Mouse (Mus musculus) heart, embryonic 14.5 days (tissue): ENCODE measurements around the gene Iars2. TPM values are rescaled to one million over a fixed set of nuclear protein-coding genes. Genes with fewer than 3 reads are reported as not detected.
A peak's percentile ranks its signal among the peaks of the same experiment; 100 is the strongest.

Source experiments
- ATAC-seq: fragments of 200-750 bp; cut with Nextera tagmentation; 2 replicates; pipeline ENCODE4 v1.8.0; 2017; ENCODE audit warnings: low read depth, moderate TSS enrichment; ENCODE audit not compliant: insufficient number of reproducible peaks, insufficient read depth, low FRiP score
- H3K27ac ChIP-seq, 2 experiments: fragments of 200-500 bp in 1 of 2; fragments of 300-500 bp in 1 of 2; sonication (generic) in 1 of 2; replicated peaks in 1 of 2; 2 replicates each; pipeline ENCODE4 v1.5.1; 2012 to 2014; ENCODE audit warnings: low read depth in 2 of 2, low read length in 2 of 2, control low read depth in 1 of 2, mild to moderate bottlenecking in 1 of 2, mixed read lengths in 1 of 2; ENCODE audit not compliant: control insufficient read depth in 1 of 2, insufficient read depth in 1 of 2
- H3K27me3 ChIP-seq: fragments of 300-500 bp; sonication (generic); 2 replicates; pipeline ENCODE4 v1.6.1; 2014; ENCODE audit warnings: mild to moderate bottlenecking, low read length, control low read depth; ENCODE audit not compliant: control insufficient read depth, insufficient read depth
- H3K36me3 ChIP-seq: fragments of 300-500 bp; sonication (generic); 2 replicates; pipeline ENCODE4 v1.6.1; 2014; ENCODE audit warnings: mild to moderate bottlenecking, control low read depth, low read length, mixed read lengths; ENCODE audit not compliant: control insufficient read depth, insufficient read depth
- H3K4me1 ChIP-seq, 2 experiments: fragments of 200-500 bp in 1 of 2; fragments of 300-500 bp in 1 of 2; sonication (generic) in 1 of 2; 2 replicates each; pipeline ENCODE4 v1.6.1; 2012 to 2014; ENCODE audit warnings: low read length in 2 of 2, control low read depth in 1 of 2, mixed read lengths in 1 of 2; ENCODE audit not compliant: control insufficient read depth in 2 of 2, insufficient read depth in 2 of 2
- H3K4me2 ChIP-seq: fragments of 300-500 bp; sonication (generic); 2 replicates; pipeline ENCODE4 v1.6.1; 2014; ENCODE audit warnings: mild to moderate bottlenecking, low read length
- H3K4me3 ChIP-seq, 2 experiments: fragments of 200-500 bp in 1 of 2; fragments of 300-500 bp in 1 of 2; sonication (generic) in 1 of 2; 2 replicates each; pipeline ENCODE4 v1.5.1; 2012 to 2014; ENCODE audit warnings: low read length in 2 of 2, mild to moderate bottlenecking in 2 of 2, control low read depth in 1 of 2, low read depth in 1 of 2, moderate library complexity in 1 of 2; ENCODE audit not compliant: control insufficient read depth in 1 of 2, insufficient read depth in 1 of 2
- H3K9ac ChIP-seq: fragments of 300-500 bp; sonication (generic); 2 replicates; pipeline ENCODE4 v1.6.1; 2014; ENCODE audit warnings: mild to moderate bottlenecking, low read length
- H3K9me3 ChIP-seq: fragments of 300-500 bp; sonication (generic); 2 replicates; pipeline ENCODE4 v1.6.1; 2016; ENCODE audit warnings: low read length, control low read depth; ENCODE audit not compliant: control insufficient read depth
- WGBS: fragments of 180-500 bp; shearing (Covaris S2); extraction: QIAGEN DNeasy Blood & Tissue Kit; methylation state at CpG from one replicate; pipeline ENCODE4 v1.1.7; 2014; 5-methylcytosine and 5-hydroxymethylcytosine counted together
- polyA plus RNA-seq: library from polyadenylated mRNA; unstranded; fragments of >200 nt; fragmentation: Nextera tagmentation; extraction: Ambion mirVana; gene quantifications from 2 replicates; pipeline ENCODE4 v1.2.1, GENCODE M21; 2014

The Iars2 gene
- polyA plus RNA-seq, 1 experiment from 2014 or later: 43.9 TPM

DNA sequence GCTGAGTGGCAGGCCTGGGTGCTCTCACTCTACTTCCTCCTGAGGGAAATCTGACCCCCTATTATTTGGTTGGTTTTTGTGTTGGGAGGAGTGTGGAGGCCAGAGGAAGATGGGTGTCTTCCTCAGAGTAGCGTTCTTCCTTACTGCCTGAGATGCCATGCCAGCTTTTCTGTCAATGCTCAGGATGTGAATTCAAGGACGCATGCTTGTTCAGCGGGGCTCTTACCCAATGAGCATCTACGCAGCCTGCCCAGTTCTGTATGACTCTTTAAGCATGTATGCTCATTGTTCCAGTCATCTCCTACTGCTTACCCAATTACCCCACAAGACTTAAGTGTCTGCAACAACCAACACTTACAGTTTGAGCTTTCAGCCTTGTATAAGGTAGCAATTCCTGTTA lies 48.6 kb downstream of the Iars2 start:
- Histone ChIP-seq H3K36me3 (peaks cover 86% of the 10 kb centered on the region), H3K4me1 (peaks cover 7 to 19% of the 10 kb centered on the region in 2 experiments), H3K4me2 (no peak overlapping the region), H3K9ac (no peak overlapping the region), H3K4me3 (no peak overlapping the region), H3K27ac (no peak overlapping the region), H3K27me3 (no peaks in the 10 kb centered on the region), H3K9me3 (no peaks in the 10 kb centered on the region)
- 95% methylated on average over 4 of the region's 4 CpGs for WGBS
- ATAC-seq: no peak

DNA sequence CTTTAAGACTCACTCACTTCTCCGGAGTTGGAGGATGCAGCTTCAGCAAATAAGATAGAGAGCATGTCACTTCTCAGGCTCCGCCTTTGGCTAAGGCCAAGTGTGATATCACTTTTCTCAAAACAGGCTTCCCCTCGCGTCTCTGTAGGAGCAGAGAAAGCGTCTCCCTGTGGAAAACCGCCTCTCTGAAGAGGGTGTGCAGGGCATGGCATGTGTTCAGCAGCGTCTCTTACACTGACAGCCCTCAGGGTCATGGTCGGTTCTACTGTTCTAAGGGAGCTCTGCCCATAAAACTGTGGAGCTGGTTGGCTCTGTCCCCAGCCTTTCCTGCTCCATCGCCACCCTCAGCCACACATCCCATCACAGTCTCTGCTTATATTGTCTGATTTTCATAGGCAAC lies 49.9 kb downstream of the Iars2 start:
- H3K4me1 ChIP-seq: peaks cover 3 to 8% of the 10 kb centered on the region in 2 experiments; a peak in 3 of 4 replicates
- H3K36me3 ChIP-seq: peaks cover 88% of the 10 kb centered on the region
- no peak overlapping the region for H3K27ac ChIP-seq
- 51% methylated on average over 9 of the region's 9 CpGs for WGBS
- H3K27me3 ChIP-seq: no peaks in the 10 kb centered on the region
- no peak overlapping the region for H3K9ac ChIP-seq
- no peak overlapping the region for H3K4me3 ChIP-seq
- no peaks in the 10 kb centered on the region for H3K9me3 ChIP-seq
- H3K4me2 ChIP-seq: no peak overlapping the region
- ATAC-seq: no peak

DNA sequence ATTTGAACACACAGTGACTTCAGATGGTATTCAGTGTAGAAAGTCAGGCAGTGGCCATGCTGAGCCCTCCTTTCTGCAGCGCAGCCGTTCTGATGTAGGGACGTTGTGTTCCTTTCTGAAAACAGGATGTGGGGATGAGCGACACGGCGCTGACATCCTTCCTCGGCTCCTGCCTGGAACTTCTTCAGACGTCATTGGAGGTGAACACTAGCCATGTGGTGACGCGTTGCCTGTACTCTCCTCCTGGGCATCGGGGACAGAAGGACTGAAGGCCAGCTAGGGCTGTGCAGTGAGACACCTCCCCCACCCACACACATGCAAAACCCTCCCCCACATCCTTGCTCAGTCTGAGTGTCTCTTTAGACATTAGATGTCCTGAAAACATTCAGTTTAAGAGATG lies 52.2 kb downstream of the Iars2 start:
- Histone ChIP-seq H3K27me3 (no peaks in the 10 kb centered on the region), H3K27ac (no peak overlapping the region), H3K9me3 (no peaks in the 10 kb centered on the region), H3K4me1 (peaks cover 2 to 4% of the 10 kb centered on the region in 2 experiments; a peak in 2 of 4 replicates), H3K4me3 (no peak overlapping the region), H3K4me2 (no peak overlapping the region), H3K9ac (no peak overlapping the region), H3K36me3 (peaks cover 80% of the 10 kb centered on the region)
- WGBS: 56% methylated on average over 11 of the region's 11 CpGs
- no peak for ATAC-seq

DNA sequence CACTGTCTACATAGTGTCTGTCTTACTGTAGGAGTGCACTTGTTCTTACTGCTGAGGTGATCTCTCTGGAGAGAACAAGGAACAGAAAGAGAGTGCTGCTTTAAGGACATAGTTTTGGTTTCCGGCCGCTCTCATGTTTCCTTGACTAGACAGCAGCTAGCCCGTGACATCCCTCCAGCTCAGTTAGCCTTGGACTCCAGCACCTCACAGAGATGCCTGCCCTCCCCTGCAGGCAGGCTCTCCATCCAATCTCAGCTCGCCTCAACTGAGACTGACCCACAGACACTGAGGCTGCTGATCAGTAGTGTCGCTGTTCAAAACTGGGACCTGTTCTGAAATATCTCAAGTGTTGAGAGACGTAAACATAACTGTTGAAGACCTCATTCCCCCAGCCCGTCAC lies 53.2 kb downstream of the Iars2 start:
- H3K9ac ChIP-seq: no peak overlapping the region
- no peaks in the 10 kb centered on the region for H3K9me3 ChIP-seq
- H3K36me3 ChIP-seq: peaks cover 81% of the 10 kb centered on the region
- ATAC-seq: no peak
- 67% methylated on average over 7 of the region's 7 CpGs for WGBS
- no peak overlapping the region for H3K4me2 ChIP-seq
- no peaks in the 10 kb centered on the region for H3K27me3 ChIP-seq
- peaks cover 2 to 4% of the 10 kb centered on the region in 2 experiments; a peak in 2 of 4 replicates for H3K4me1 ChIP-seq
- no peak overlapping the region for H3K4me3 ChIP-seq
- H3K27ac ChIP-seq: no peak overlapping the region

DNA sequence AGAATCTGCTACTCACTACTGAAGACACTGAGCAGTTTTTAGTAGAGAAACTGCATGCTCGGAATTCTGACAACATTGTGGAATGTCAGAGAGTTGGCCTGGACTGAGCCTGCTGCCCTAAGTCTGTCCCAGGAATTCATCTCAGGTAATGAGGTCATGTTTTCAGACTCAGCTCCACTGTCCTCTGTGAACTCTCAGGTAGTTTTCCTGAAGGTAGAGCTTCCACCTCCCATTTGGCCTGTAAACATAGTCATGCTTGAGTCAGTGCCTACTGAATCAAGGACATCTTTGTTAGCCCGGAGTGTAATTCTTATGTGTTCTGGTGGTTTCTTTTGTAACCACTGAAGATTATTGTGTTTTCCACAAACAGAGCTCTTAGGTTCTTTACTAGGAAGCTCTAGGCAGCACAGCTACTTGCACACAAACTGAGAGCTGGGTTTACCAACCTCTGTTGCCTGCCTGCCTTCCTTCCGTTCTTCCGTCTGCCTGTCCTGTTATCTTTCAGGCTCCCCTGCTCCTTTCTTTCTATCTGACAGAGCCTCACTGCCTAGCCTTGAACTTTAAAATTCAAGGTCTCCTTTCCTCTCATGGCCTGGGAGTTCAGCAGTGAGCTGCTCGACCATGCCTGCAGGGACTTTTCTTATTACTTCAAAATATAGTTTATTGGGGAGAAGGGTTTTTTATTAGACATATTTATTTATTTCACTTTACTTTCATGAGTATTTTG lies 54.2 kb downstream of the Iars2 start:
- H3K27me3 ChIP-seq: no peaks in the 10 kb centered on the region

DNA sequence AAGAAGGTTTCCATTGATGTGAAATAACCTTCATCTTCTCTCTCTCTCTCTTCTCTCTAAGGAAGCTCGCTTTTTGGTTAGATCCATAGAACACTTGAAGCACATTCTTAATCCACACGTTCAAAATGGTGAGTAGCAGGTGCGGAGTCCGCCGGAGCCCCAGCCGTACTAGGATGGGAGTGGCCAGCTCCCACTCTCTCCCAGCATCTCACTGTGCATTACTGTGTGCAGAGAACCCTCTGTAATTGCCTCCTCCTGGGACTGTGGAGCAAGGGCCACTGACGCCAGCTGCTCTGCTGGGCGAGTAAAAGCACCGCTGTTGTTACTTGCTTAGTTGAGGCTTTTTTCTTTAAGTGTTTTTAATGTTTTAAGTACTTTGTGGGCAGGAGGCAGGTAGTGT lies 57.8 kb downstream of the Iars2 start:
- no peak overlapping the region for H3K4me2 ChIP-seq
- H3K4me3 ChIP-seq: no peak overlapping the region
- peaks cover 0 to 2% of the 10 kb centered on the region in 2 experiments; a peak in 2 of 4 replicates for H3K4me1 ChIP-seq
- H3K9ac ChIP-seq: no peak overlapping the region
- 94% methylated on average over 9 of the region's 9 CpGs for WGBS
- H3K27ac ChIP-seq: no peak overlapping the region
- H3K27me3 ChIP-seq: no peaks in the 10 kb centered on the region
- ATAC-seq: no peak
- no peaks in the 10 kb centered on the region for H3K9me3 ChIP-seq
- H3K36me3 ChIP-seq: peaks cover 65% of the 10 kb centered on the region

More for the DNA sequence above, 54.2 kb downstream of the Iars2 start:
- H3K36me3 ChIP-seq: peaks cover 77% of the 10 kb centered on the region
- no peak overlapping the region for H3K9ac ChIP-seq
- peaks cover 2 to 4% of the 10 kb centered on the region in 2 experiments; a peak in 2 of 4 replicates for H3K4me1 ChIP-seq
- ATAC-seq: no peak
- H3K27ac ChIP-seq: peak overlapping the region; percentile 1 to 27; a peak in 1 of 4 replicates
- no peaks in the 10 kb centered on the region for H3K9me3 ChIP-seq
- no peak overlapping the region for H3K4me3 ChIP-seq
- no peak overlapping the region for H3K4me2 ChIP-seq
- 63% methylated on average over 5 of the region's 5 CpGs for WGBS

DNA sequence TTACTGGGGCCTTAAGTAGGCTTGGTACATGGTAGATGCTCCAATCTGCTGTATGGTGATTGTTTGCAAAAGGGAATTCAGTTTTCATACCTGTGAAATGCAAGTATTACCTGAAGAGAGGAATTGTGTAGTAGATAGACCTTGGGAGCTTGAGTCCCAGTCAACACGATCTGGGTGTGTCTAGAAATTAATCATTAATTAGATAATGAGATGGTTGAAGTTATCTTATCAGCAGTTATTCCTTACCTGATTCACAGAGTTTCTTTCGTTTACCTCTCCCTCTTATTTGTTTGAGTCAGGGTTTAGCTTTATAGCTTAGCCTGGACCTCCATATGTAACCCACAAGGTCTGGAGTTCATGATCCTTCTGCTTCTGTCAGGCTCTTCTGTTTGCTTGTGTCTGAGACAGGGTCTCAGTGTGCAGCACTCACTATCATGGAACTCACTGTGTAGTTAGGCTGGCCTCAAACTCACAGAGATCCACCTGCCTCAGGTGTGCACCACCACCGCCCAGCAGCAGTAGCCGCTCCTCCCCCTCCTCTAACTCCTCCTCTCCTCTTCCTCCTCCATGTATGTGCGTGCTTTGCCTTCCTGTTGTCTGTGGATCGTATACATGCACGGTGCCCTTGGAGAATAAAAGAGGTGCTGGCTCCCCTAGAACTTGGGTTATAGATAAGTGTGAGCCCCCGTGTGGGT lies 58.6 kb downstream of the Iars2 start:
- no peak overlapping the region for H3K9ac ChIP-seq

More for the DNA sequence above, 58.6 kb downstream of the Iars2 start:
- H3K4me1 ChIP-seq: peaks cover 0 to 2% of the 10 kb centered on the region in 2 experiments; a peak in 2 of 4 replicates
- H3K9me3 ChIP-seq: no peaks in the 10 kb centered on the region
- H3K27ac ChIP-seq: no peak overlapping the region
- WGBS: 96% methylated on average over 8 of the region's 8 CpGs
- H3K36me3 ChIP-seq: peaks cover 65% of the 10 kb centered on the region
- ATAC-seq: no peak
- no peaks in the 10 kb centered on the region for H3K27me3 ChIP-seq
- H3K4me3 ChIP-seq: no peak overlapping the region
- H3K4me2 ChIP-seq: no peak overlapping the region
